Mouse (Mus musculus) CH12.LX (cell line): ENCODE measurements around the gene Hoxd11.

Source experiments
- BHLHE40 ChIP-seq: IDR thresholded peaks from 2 replicates; pipeline ENCODE4 v1.6.1; 2011; ENCODE audit warnings: mild to moderate bottlenecking, low read depth, low read length, improper control_type of control experiment
- CTCF ChIP-seq, 2 experiments: IDR thresholded peaks in 1 of 2; conservative IDR thresholded peaks in 1 of 2; 2 replicates each; pipeline ENCODE4 v1.5.1; 2011 to 2012; ENCODE audit warnings: low read depth in 2 of 2, low read length in 2 of 2, improper control_type of control experiment in 1 of 2, inconsistent platforms in 1 of 2, mild to moderate bottlenecking in 1 of 2, moderate library complexity in 1 of 2
- E2F4 ChIP-seq: IDR thresholded peaks from 2 replicates; pipeline ENCODE4 v1.6.1; 2011; ENCODE audit warnings: low read depth, low read length, improper control_type of control experiment; ENCODE audit not compliant: insufficient replicate concordance
- UBTF ChIP-seq: IDR thresholded peaks from 2 replicates; pipeline ENCODE4 v1.6.1; 2012; ENCODE audit warnings: low read depth, mild to moderate bottlenecking, inconsistent platforms, low read length, improper control_type of control experiment, moderate library complexity
- USF1 ChIP-seq: IDR thresholded peaks from 2 replicates; pipeline ENCODE4 v1.6.1; 2014; ENCODE audit warnings: low read depth, mild to moderate bottlenecking, inconsistent platforms, low read length, improper control_type of control experiment

DNA sequence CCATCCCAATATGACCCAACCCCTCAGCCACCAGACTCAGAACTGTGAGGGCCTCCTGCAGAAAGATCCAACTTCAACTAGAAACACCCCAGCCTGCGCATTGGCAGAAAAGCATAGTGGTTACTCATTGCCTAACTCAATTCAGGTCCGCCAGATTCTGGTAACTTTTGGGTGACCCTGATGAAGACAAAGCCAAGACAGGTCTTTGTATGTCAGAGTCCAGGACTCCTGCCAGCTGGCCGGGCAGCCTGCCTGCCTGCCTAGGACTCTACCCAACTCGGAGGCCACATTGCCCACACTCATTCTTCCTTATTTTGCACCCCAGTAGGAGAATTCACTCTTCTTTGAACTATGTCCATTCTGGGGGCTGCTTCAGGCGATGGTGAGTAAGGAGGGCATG, 47.2 kb downstream of the Hoxd11 start, which contains the start of gene Gm28230:
- TF ChIP-seq CTCF (conservative IDR thresholded peaks at IDR 0.05 in 1 of 2, IDR thresholded peaks at IDR 0.05 in 1 of 2; ENCODE audit: low read depth in 2 of 2, low read length in 2 of 2) (no peak), USF1 (no peak), BHLHE40 (no peak), UBTF (no peak), E2F4 (no peak)
